Mouse (Mus musculus): ENCODE measurements around the gene Pkp4.
A peak's percentile ranks its signal among the peaks of the same experiment; 100 is the strongest.

The Pkp4 gene

GRCm38 (mm10) chr2:59184107-59185064, 23.7 kb downstream of the Pkp4 start:
- DNase-seq: no peak

- no peak for DNase-seq
Observed at GRCm38 (mm10) chr2:59186122-59186521, 25.5 kb downstream of the Pkp4 start.

- DNase-seq: no peak
Observed at GRCm38 (mm10) chr2:59186966-59187365, 26.3 kb downstream of the Pkp4 start.

- DNase-seq: peak; percentile 72
Observed at GRCm38 (mm10) chr2:59188306-59188705, 27.7 kb downstream of the Pkp4 start.

- no peak for DNase-seq
Observed at GRCm38 (mm10) chr2:59189661-59190185, 29.1 kb downstream of the Pkp4 start.

GRCm38 (mm10) chr2:59190186-59190585, 29.5 kb downstream of the Pkp4 start:
- DNase-seq: no peak

GRCm38 (mm10) chr2:59191466-59191865, 30.8 kb downstream of the Pkp4 start:
- DNase-seq: peak; percentile 72

- no peak for DNase-seq
Observed at GRCm38 (mm10) chr2:59193117-59193516, 32.5 kb downstream of the Pkp4 start.

GRCm38 (mm10) chr2:59197156-59197555, 36.5 kb downstream of the Pkp4 start:
- no peak for DNase-seq

- DNase-seq: no peak
Observed at GRCm38 (mm10) chr2:59199476-59199976, 38.9 kb downstream of the Pkp4 start.

GRCm38 (mm10) chr2:59200511-59200910, 39.9 kb downstream of the Pkp4 start:
- no peak for DNase-seq

GRCm38 (mm10) chr2:59202930-59203329, 42.3 kb downstream of the Pkp4 start:
- no peak for DNase-seq

- DNase-seq: no peak
Observed at GRCm38 (mm10) chr2:59203627-59204425, 43.2 kb downstream of the Pkp4 start.

- no peak for DNase-seq
Observed at GRCm38 (mm10) chr2:59205092-59205491, 44.4 kb downstream of the Pkp4 start.

GRCm38 (mm10) chr2:59206190-59206589, 45.5 kb downstream of the Pkp4 start:
- peak; percentile 58 for DNase-seq

GRCm38 (mm10) chr2:59207240-59207639, 46.6 kb downstream of the Pkp4 start:
- no peak for DNase-seq

GRCm38 (mm10) chr2:59207725-59208124, 47.1 kb downstream of the Pkp4 start:
- DNase-seq: peak; percentile 54

GRCm38 (mm10) chr2:59208276-59208675, 47.6 kb downstream of the Pkp4 start:
- DNase-seq: no peak

GRCm38 (mm10) chr2:59211051-59211450, 50.4 kb downstream of the Pkp4 start:
- DNase-seq: no peak

GRCm38 (mm10) chr2:59212430-59212829, 51.8 kb downstream of the Pkp4 start:
- peak; percentile 54 for DNase-seq

- DNase-seq: no peak
Observed at GRCm38 (mm10) chr2:59212846-59213245, 52.2 kb downstream of the Pkp4 start.

GRCm38 (mm10) chr2:59217931-59218330, 57.3 kb downstream of the Pkp4 start:
- DNase-seq: no peak

Data from cerebellum, adult 11-12 months (tissue).